Mouse (Mus musculus): Measurements from ENCODE around the gene Shisa8. TPM values are rescaled to one million over a fixed set of nuclear protein-coding genes. Genes with fewer than 3 reads are reported as not detected.

Gene Shisa8
- polyA plus RNA-seq, 1 experiment from 2014 or later: 0.66 TPM

- 95% methylated on average over 9 of the region's 9 CpGs for WGBS
- H3K4me3 ChIP-seq (replicated peaks; ENCODE audit: low read length): no peak overlapping the region
- H3K9ac ChIP-seq (replicated peaks; ENCODE audit: low read depth, low read length): no peak overlapping the region
- no peak for ATAC-seq
- no peaks in the 10 kb centered on the region for H3K27me3 ChIP-seq (replicated peaks; ENCODE audit: control insufficient read depth, insufficient read depth, low read length)
- peaks cover 61% of the 10 kb centered on the region for H3K36me3 ChIP-seq (ENCODE audit: control insufficient read depth, insufficient read depth)
- H3K4me1 ChIP-seq (replicated peaks; ENCODE audit: control insufficient read depth, insufficient read depth, low read length): no peaks in the 10 kb centered on the region
- no peaks in the 10 kb centered on the region for H3K9me3 ChIP-seq (ENCODE audit: control insufficient read depth, low read length)
- H3K27ac ChIP-seq (ENCODE audit: low read length): no peak overlapping the region
- no peak overlapping the region for H3K4me2 ChIP-seq (ENCODE audit: low read length)
Observed at GRCm38 (mm10) chr15:82175091-82175490, 37.5 kb downstream of the Shisa8 start.

GRCm38 (mm10) chr15:82172648-82173047, 40.0 kb downstream of the Shisa8 start:
- Histone ChIP-seq H3K4me2 (ENCODE audit: low read length) (no peak overlapping the region), H3K4me1 (replicated peaks; ENCODE audit: control insufficient read depth, insufficient read depth, low read length) (no peaks in the 10 kb centered on the region), H3K9ac (replicated peaks; ENCODE audit: low read depth, low read length) (no peak overlapping the region), H3K27me3 (replicated peaks; ENCODE audit: control insufficient read depth, insufficient read depth, low read length) (no peaks in the 10 kb centered on the region), H3K9me3 (ENCODE audit: control insufficient read depth, low read length) (no peaks in the 10 kb centered on the region), H3K4me3 (replicated peaks; ENCODE audit: low read length) (no peak overlapping the region), H3K36me3 (ENCODE audit: control insufficient read depth, insufficient read depth) (peaks cover 42% of the 10 kb centered on the region), H3K27ac (ENCODE audit: low read length) (no peak overlapping the region)
- ATAC-seq: no peak
- 77% methylated on average over 8 of the region's 8 CpGs for WGBS

- ATAC-seq: no peak
- H3K27ac ChIP-seq (ENCODE audit: low read length): no peak overlapping the region
- no peak overlapping the region for H3K9ac ChIP-seq (replicated peaks; ENCODE audit: low read depth, low read length)
- no peaks in the 10 kb centered on the region for H3K9me3 ChIP-seq (ENCODE audit: control insufficient read depth, low read length)
- H3K4me3 ChIP-seq (replicated peaks; ENCODE audit: low read length): no peak overlapping the region
- no peak overlapping the region for H3K4me2 ChIP-seq (ENCODE audit: low read length)
- H3K4me1 ChIP-seq (replicated peaks; ENCODE audit: control insufficient read depth, insufficient read depth, low read length): peaks cover 10% of the 10 kb centered on the region
- no peaks in the 10 kb centered on the region for H3K27me3 ChIP-seq (replicated peaks; ENCODE audit: control insufficient read depth, insufficient read depth, low read length)
- H3K36me3 ChIP-seq (ENCODE audit: control insufficient read depth, insufficient read depth): peaks cover 29% of the 10 kb centered on the region
- 86% methylated on average over 36 of the region's 36 CpGs for WGBS
Observed at GRCm38 (mm10) chr15:82170437-82171377, 41.9 kb downstream of the Shisa8 start.

- Histone ChIP-seq H3K27me3 (replicated peaks; ENCODE audit: control insufficient read depth, insufficient read depth, low read length) (no peaks in the 10 kb centered on the region), H3K9ac (replicated peaks; ENCODE audit: low read depth, low read length) (no peak overlapping the region), H3K4me2 (ENCODE audit: low read length) (no peak overlapping the region), H3K9me3 (ENCODE audit: control insufficient read depth, low read length) (no peaks in the 10 kb centered on the region), H3K36me3 (ENCODE audit: control insufficient read depth, insufficient read depth) (peaks cover 19% of the 10 kb centered on the region), H3K4me3 (replicated peaks; ENCODE audit: low read length) (no peak overlapping the region), H3K4me1 (replicated peaks; ENCODE audit: control insufficient read depth, insufficient read depth, low read length) (peaks cover 10% of the 10 kb centered on the region), H3K27ac (ENCODE audit: low read length) (no peak overlapping the region)
- no peak for ATAC-seq
- 84% methylated on average over 5 of the region's 5 CpGs for WGBS
Observed at GRCm38 (mm10) chr15:82169671-82170070, 42.9 kb downstream of the Shisa8 start.

GRCm38 (mm10) chr15:82167201-82168168, 45.1 kb downstream of the Shisa8 start:
- Histone ChIP-seq H3K4me1 (replicated peaks; ENCODE audit: control insufficient read depth, insufficient read depth, low read length) (peaks cover 13% of the 10 kb centered on the region), H3K9ac (replicated peaks; ENCODE audit: low read depth, low read length) (no peak overlapping the region), H3K9me3 (ENCODE audit: control insufficient read depth, low read length) (no peaks in the 10 kb centered on the region)

GRCm38 (mm10) chr15:82166240-82167100, 46.1 kb downstream of the Shisa8 start:
- H3K36me3 ChIP-seq (ENCODE audit: control insufficient read depth, insufficient read depth): peaks cover 13% of the 10 kb centered on the region
- no peaks in the 10 kb centered on the region for H3K27me3 ChIP-seq (replicated peaks; ENCODE audit: control insufficient read depth, insufficient read depth, low read length)
- ATAC-seq: peak; percentile 45; the same call in 1 of the 2 replicates
- no peaks in the 10 kb centered on the region for H3K9me3 ChIP-seq (ENCODE audit: control insufficient read depth, low read length)
- no peak overlapping the region for H3K9ac ChIP-seq (replicated peaks; ENCODE audit: low read depth, low read length)
- 43% methylated on average over 22 of the region's 22 CpGs for WGBS
- peaks cover 13% of the 10 kb centered on the region for H3K4me1 ChIP-seq (replicated peaks; ENCODE audit: control insufficient read depth, insufficient read depth, low read length)
- H3K4me3 ChIP-seq (replicated peaks; ENCODE audit: low read length): no peak overlapping the region
- no peak overlapping the region for H3K27ac ChIP-seq (ENCODE audit: low read length)
- no peak overlapping the region for H3K4me2 ChIP-seq (ENCODE audit: low read length)

More at GRCm38 (mm10) chr15:82167201-82168168, 45.1 kb downstream of the Shisa8 start:
- WGBS: 72% methylated on average over 23 of the region's 23 CpGs
- Histone ChIP-seq H3K27me3 (replicated peaks; ENCODE audit: control insufficient read depth, insufficient read depth, low read length) (no peaks in the 10 kb centered on the region), H3K27ac (ENCODE audit: low read length) (no peak overlapping the region), H3K4me2 (ENCODE audit: low read length) (no peak overlapping the region), H3K4me3 (replicated peaks; ENCODE audit: low read length) (no peak overlapping the region), H3K36me3 (ENCODE audit: control insufficient read depth, insufficient read depth) (peaks cover 16% of the 10 kb centered on the region)
- ATAC-seq: no peak

GRCm38 (mm10) chr15:82165332-82166239, 47.0 kb downstream of the Shisa8 start:
- no peak for ATAC-seq
- Histone ChIP-seq H3K27ac (ENCODE audit: low read length) (no peak overlapping the region), H3K4me3 (replicated peaks; ENCODE audit: low read length) (no peak overlapping the region), H3K9me3 (ENCODE audit: control insufficient read depth, low read length) (no peaks in the 10 kb centered on the region), H3K4me2 (ENCODE audit: low read length) (no peak overlapping the region), H3K36me3 (ENCODE audit: control insufficient read depth, insufficient read depth) (peaks cover 5% of the 10 kb centered on the region; the same call in 1 of the 2 replicates), H3K4me1 (replicated peaks; ENCODE audit: control insufficient read depth, insufficient read depth, low read length) (peaks cover 13% of the 10 kb centered on the region), H3K27me3 (replicated peaks; ENCODE audit: control insufficient read depth, insufficient read depth, low read length) (no peaks in the 10 kb centered on the region), H3K9ac (replicated peaks; ENCODE audit: low read depth, low read length) (no peak overlapping the region)
- WGBS: 60% methylated on average over 8 of the region's 8 CpGs

- H3K4me1 ChIP-seq (replicated peaks; ENCODE audit: control insufficient read depth, insufficient read depth, low read length): peaks cover 14% of the 10 kb centered on the region
- WGBS: 84% methylated on average over 7 of the region's 7 CpGs
- no peak overlapping the region for H3K27ac ChIP-seq (ENCODE audit: low read length)
- H3K4me3 ChIP-seq (replicated peaks; ENCODE audit: low read length): no peak overlapping the region
- no peaks in the 10 kb centered on the region for H3K9me3 ChIP-seq (ENCODE audit: control insufficient read depth, low read length)
- H3K4me2 ChIP-seq (ENCODE audit: low read length): no peak overlapping the region
- H3K9ac ChIP-seq (replicated peaks; ENCODE audit: low read depth, low read length): no peak overlapping the region
- no peaks in the 10 kb centered on the region for H3K27me3 ChIP-seq (replicated peaks; ENCODE audit: control insufficient read depth, insufficient read depth, low read length)
- ATAC-seq: no peak
- H3K36me3 ChIP-seq (ENCODE audit: control insufficient read depth, insufficient read depth): no peaks in the 10 kb centered on the region
Observed at GRCm38 (mm10) chr15:82164496-82164895, 48.1 kb downstream of the Shisa8 start.
